Mouse (Mus musculus) B cell, adult 2 months (primary cell): ENCODE data around the gene Snap29.

ENCODE experiments used
- DNase-seq, 2 experiments: peaks; one replicate each; pipeline ENCODE4 v3.0.0; 2022

The Snap29 gene

DNA sequence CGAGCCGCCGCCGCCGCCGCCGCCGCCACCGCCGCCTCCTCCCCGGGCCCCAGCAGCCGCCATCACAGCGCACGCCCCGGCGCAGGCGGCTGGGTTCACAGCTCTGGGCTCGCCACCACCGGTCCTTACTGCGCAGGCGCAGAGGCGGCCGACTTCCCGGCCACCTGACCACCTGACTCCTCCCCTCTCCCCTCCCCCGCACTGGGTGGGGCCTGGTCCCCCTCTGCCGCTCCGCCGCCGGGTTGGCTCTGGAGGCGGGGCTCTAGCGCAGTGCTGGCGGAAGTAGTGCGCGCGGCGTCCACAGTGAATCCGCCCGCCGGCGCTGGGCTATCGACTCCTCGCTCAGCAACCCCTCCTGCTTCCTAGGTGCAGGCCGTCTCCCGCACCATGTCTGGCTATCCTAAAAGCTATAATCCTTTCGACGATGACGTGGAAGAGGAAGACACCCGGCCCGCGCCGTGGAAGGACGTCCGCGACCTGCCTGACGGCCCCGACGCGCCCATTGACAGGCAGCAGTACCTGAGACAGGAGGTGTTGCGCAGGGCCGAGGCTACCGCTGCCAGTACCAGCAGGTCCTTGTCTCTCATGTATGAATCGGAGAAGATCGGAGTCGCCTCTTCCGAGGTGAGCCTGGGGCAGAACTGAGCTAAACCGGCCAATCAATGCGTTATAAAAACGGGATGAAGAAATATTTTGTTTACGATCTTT is at the start of gene Snap29, which contains the start of gene Pi4ka:
Snap29 (plus strand) TSS at position 251 of the 708 bp plus-strand sequence.
Pi4ka (minus strand) TSS at position 579 of the 708 bp plus-strand sequence.
- DNase-seq = peak; percentile 100

DNA sequence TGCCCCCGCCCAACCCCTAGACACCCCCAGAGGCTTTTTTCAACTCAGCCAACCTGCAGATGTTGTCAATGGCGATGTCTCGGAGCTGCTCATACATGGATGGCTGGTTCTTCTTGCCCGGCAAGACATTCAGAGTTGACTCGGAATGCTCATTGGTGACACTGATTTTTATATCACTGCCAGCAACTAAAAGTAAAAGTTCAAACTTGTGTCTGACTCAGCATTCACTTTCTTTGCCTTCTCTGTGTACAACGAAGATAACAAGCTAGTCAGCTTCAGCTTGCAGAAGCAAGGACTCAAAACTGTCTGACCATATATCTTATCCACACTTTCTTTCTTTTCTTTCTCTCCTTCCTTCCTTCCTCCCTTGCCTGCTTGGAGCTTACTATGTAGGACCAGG is 49.8 kb upstream of the Snap29 start:
- DNase-seq = no peak

- no peak for DNase-seq
Observed at GRCm38 (mm10) chr16:17358787-17359186, 47.0 kb upstream of the Snap29 start.

GRCm38 (mm10) chr16:17382306-17382705 is 23.5 kb upstream of the Snap29 start:
- DNase-seq = no peak

DNA sequence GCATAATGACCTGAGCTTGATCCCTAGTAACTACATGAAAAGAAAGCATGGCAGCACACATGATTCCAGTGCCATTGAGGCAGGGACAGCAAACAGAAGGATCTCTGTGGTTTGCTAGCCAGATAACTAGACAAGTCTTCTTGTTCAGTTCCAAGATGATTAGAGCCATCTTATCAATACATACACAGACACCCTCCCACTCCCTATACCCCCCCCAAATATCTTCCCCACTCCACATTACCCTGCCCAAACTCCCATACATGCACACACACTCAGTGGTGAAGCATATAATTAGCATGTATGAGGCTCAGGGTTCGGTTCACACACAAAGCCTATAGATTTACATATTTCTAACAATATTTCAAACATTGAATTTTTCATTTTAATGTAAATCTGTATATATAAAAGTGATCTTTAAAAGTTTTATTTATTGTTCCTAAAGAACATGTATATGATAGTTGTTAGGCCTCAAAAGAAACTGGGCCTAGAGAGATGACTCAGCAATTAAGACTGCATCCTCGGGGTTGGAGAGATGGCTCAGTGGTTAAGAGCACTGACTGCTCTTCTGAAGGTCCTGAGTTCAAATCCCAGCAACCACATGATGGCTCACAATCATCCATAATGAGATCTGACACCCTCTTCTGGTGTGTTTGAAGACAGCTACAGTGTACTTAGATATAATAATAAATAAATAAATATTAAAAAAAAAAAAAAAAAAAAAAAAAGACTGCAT is 22.0 kb upstream of the Snap29 start:
- no peak for DNase-seq

GRCm38 (mm10) chr16:17392784-17393183 is 13.0 kb upstream of the Snap29 start:
- DNase-seq = no peak

DNA sequence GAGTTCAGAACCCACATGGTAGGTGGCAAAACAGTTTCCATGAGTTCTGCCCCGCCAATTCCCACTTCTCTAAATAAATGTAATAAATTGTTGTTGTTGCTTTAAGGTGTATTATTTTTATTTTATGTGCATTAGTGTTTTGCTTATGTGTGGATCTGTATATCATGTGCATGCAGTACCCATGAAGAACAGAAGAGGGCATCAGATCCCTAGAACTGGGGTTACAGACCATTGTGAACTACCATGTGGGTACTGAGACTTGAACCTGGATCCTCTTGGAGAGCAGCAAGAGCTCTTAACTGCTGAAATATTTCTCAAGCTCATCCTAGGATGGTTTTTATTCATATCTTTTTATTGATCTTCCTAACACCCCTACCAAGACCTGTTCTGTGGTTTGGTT is 2.9 kb upstream of the Snap29 start:
- DNase-seq = peak; percentile 75 to 78

DNA sequence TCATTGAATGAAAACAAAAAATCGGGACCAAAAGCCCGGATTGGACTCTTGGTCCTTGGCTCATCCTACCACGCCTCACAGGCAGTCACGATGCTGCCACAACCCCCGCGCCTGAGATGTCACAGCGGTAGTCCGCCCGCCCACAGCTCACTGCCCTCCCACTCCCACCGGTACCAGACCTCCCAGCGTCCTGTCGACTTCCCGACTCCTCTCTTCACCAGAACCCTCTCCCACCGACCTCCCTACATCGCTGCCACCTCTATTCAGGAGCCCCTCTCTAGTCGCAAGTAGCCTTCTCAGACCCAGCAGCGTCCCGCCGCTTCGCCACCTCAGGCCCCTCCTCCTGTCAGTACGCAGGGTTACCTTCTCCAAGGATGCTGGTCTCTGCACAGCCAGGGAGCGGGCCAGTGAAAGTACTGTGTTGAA is 502 bp upstream of the Snap29 start:
- no peak for DNase-seq

DNA sequence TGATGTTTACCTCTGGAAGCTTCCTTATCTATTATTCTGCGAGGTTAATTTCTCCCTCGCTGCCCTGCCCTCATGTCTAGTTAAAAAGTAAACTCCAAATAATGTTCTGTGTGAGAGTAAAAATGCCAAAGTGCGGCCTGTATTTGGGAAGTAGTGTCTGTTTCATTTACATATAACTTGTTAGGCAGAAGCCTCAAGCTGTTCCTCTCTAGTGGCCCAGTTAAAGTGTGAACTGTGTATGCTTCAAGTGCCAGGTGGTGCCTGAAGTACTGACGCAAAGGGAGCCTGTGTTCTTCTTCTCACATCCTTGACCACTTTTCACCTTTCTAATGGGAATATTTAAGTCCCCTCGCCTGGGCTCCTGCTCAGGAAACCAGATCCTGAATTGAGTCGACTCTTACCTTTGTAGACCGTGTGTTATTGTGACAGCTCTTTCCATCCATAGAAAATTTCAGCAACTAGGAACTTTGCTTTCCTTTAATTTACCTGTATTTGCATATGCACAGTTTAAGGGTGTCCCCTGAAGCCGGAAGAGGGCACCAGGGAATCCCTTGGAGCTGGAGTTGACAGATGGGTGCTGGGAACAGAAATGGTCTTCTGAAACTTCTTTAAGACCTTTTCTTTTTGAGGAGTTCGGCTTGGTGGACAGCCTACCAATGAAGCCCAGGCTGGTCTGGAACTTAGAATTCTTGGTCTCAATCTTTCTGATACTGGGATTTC is 886 bp downstream of the Snap29 start:
- DNase-seq = peak; percentile 43 to 49

GRCm38 (mm10) chr16:17409046-17409445 is 3.3 kb downstream of the Snap29 start:
- peak; percentile 62 to 64 for DNase-seq

GRCm38 (mm10) chr16:17410209-17410608 is 4.4 kb downstream of the Snap29 start:
- no peak for DNase-seq

DNA sequence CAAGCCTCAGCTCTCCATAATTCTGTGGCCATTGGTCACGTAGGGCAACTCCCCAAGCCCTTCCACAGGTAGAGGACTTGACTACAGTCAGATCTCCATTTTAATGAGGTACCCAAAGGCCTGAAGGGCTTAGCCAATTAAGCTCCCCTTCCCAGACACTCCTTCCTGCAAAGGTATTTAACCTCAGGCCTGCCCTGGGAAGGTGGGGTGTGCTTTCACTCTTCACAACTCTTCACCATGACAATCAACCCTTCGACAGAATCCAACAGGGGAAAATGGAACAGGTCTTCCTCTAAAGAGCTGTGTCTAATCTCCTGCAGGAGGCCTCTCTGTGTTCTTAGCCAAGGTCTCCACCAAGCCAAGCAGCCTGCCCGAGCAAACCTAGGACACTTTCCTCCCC is 17.2 kb downstream of the Snap29 start:
- DNase-seq = no peak

GRCm38 (mm10) chr16:17432576-17432975 is 26.8 kb downstream of the Snap29 start:
- DNase-seq = peak; percentile 32 to 35

DNA sequence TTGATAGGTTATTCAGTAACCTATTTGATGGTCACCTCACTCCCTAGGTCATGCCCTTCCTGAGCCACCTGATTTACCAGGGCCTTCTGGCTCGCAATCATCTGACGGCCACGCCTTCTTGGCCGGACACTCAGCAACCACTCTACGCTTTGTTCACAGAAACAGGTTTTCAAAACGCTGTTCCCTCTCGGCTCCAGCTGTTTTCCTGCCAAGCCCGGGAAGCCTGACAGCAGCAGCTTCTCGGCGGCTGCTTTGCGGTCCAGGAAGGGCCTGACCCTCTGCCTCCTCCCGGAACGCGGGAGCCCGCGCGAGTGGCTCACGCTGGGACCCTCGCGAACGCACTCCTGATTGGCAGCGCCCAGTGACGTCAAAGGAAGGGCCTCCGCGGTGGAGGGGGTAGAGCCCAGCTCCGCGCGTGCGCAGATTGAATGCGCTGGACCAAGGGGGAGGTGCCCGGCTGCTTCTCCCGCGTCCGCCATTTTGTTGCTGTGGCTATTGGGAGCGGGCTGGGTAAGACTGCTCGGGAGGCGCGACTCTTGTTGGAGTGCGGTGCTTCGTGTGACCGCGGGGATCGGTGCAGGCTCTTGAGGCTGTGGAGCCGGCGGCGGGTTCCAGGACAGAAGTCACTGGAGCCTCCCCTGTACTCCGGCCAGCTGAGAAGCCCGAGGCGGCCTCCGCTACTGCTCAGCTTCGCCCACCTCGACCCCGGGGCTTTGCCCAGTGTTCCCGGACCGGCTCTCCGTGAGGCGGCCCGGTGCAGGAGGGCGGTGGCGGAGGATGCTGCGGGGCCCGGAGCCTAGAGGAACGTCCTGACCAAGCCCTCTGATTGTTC is 46.0 kb downstream of the Snap29 start, which contains the start of gene Crkl:
Crkl (plus strand) TSS at position 447 of the 832 bp plus-strand sequence.
- DNase-seq = peak; percentile 96

- peak in 1 of 2 experiments; percentile 58 for DNase-seq
Observed at GRCm38 (mm10) chr16:17452373-17452715, 46.6 kb downstream of the Snap29 start.

- DNase-seq = no peak
Observed at GRCm38 (mm10) chr16:17456901-17457300, 51.1 kb downstream of the Snap29 start.

- peak; percentile 70 to 78 for DNase-seq
Observed at GRCm38 (mm10) chr16:17460254-17460653, 54.5 kb downstream of the Snap29 start.

DNA sequence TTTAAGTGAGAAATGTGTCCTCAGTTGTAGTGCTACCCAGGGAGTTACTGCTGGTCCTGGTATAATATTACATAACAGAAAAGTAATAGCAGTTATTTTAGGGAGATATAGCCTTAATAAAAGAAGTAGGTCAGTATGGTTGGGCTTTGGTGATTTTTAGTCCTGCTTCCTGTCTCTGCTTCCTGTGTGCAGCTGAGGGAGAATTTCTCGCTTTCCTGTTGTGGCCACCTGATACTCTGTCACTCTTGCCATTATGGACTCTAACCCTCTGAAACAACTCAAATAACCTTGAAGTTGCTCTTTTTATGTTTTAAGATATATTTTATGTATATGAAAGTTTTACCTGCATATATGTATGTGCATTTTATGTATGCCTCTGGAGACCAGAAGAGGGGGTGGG is 55.8 kb downstream of the Snap29 start:
- no peak for DNase-seq

GRCm38 (mm10) chr16:17463184-17463583 is 57.4 kb downstream of the Snap29 start:
- peak; percentile 4 to 25 for DNase-seq

- DNase-seq = no peak
Observed at GRCm38 (mm10) chr16:17466875-17467663, 61.3 kb downstream of the Snap29 start.

DNA sequence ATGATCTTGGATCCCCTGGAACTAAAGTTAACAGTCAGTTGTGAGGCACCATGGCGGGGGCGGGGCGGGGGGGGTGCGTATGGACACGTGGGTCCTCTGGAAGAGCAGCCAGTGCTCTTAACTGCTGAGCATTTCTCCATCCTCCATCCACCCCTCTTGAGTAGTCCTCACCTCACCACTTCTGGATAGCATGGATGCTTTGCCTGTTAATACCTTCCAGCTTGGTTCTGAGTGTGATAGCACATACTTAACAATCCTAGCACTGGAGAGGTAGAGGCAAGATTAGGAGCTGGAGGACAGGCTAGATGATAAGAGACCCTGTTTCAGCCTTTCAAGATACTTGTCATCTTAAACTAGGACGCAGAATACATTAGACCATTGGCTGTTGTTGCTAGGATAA is 66.7 kb downstream of the Snap29 start:
- no peak for DNase-seq

DNA sequence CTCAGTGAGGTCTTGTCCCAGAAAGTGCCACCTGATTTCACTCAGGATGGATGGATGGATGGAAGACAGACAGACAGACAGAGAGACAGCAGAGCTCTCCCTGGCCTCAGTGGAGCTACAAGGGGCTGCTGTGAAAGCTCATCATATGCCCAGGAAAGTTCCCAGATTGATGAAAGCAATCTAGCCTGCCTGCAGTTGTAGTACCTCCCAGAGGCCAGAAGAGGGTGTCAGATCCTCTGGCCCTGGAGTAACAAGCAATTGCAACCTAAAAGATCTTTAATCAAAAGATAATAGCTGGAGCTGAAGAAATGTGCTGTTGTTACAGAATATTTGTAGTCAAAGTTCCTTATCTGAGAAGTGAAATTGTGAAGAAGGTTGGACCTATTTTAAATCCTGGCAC is 68.3 kb downstream of the Snap29 start:
- DNase-seq = peak; percentile 42 to 49
